Mouse (Mus musculus) lung, adult 2 months (tissue): ENCODE results near the gene Atg9a.

Experiments used
- CTCF ChIP-seq: fragments of 200-500 bp; IDR thresholded peaks from 2 replicates; pipeline ENCODE4 v1.5.1; 2011; ENCODE audit warnings: mild to moderate bottlenecking, low read length, control low read depth; ENCODE audit not compliant: insufficient read depth
- POLR2A ChIP-seq: fragments of 200-500 bp; IDR thresholded peaks from 2 replicates; pipeline ENCODE4 v1.6.1; 2011; ENCODE audit warnings: low read depth, mild to moderate bottlenecking, control low read depth, low read length, borderline replicate concordance; ENCODE audit errors: extremely low read depth

GRCm38 (mm10) chr1:75155837-75156236 lies 36.2 kb downstream of the Atg9a start:
- TF ChIP-seq CTCF: no peak
- TF ChIP-seq POLR2A: no peak
